Mouse (Mus musculus) embryonic facial prominence, embryonic 13.5 days (tissue): ENCODE results near the gene Sall4. TPM values are rescaled to one million over a fixed set of nuclear protein-coding genes. Genes with fewer than 3 reads are reported as not detected.

Experiments
- ATAC-seq: fragments of 200-750 bp; cut with Nextera tagmentation; 2 replicates; pipeline ENCODE4 v1.8.0; 2017; ENCODE audit warnings: low read depth; ENCODE audit not compliant: insufficient number of reproducible peaks, insufficient read depth, low FRiP score, low TSS enrichment
- H3K27ac ChIP-seq: fragments of 300-500 bp; sonication (generic); 2 replicates; pipeline ENCODE4 v1.5.1; 2015; ENCODE audit warnings: moderate library complexity, mild to moderate bottlenecking, inconsistent platforms
- H3K27me3 ChIP-seq: fragments of 300-500 bp; sonication (generic); 2 replicates; pipeline ENCODE4 v1.6.1; 2015; ENCODE audit warnings: mild to moderate bottlenecking, inconsistent platforms
- H3K36me3 ChIP-seq: fragments of 300-500 bp; sonication (generic); 2 replicates; pipeline ENCODE4 v1.6.1; 2015; ENCODE audit warnings: mild to moderate bottlenecking, inconsistent platforms
- H3K4me1 ChIP-seq: fragments of 300-500 bp; sonication (generic); 2 replicates; pipeline ENCODE4 v1.6.1; 2015; ENCODE audit warnings: inconsistent platforms
- H3K4me2 ChIP-seq: fragments of 300-500 bp; sonication (generic); 2 replicates; pipeline ENCODE4 v1.6.1; 2015; ENCODE audit warnings: moderate library complexity, mild to moderate bottlenecking, inconsistent platforms
- H3K4me3 ChIP-seq: fragments of 300-500 bp; sonication (generic); 2 replicates; pipeline ENCODE4 v1.5.1; 2015; ENCODE audit warnings: mild to moderate bottlenecking, inconsistent platforms
- H3K9ac ChIP-seq: fragments of 300-500 bp; sonication (generic); 2 replicates; pipeline ENCODE4 v1.6.1; 2015; ENCODE audit warnings: mild to moderate bottlenecking, inconsistent platforms
- H3K9me3 ChIP-seq: fragments of 300-500 bp; sonication (generic); 2 replicates; pipeline ENCODE4 v1.6.1; 2016; ENCODE audit warnings: inconsistent platforms
- WGBS: fragments of 180-500 bp; shearing (Covaris S2); methylation state at CpG from one replicate; pipeline ENCODE4 v1.1.7; 2015; ENCODE audit warnings: mixed read lengths; 5-methylcytosine and 5-hydroxymethylcytosine counted together
- polyA plus RNA-seq: library from polyadenylated mRNA; unstranded; fragments of >200 nt; fragmentation: Nextera tagmentation; extraction: Ambion mirVana; gene quantifications from 2 replicates; pipeline ENCODE4 v1.2.1, GENCODE M21; 2015

Sall4 gene
- polyA plus RNA-seq, 1 experiment from 2014 or later: 1.9 TPM

- no peak overlapping the region for H3K4me3 ChIP-seq
- H3K4me2 ChIP-seq: no peak overlapping the region
- H3K9ac ChIP-seq: no peak overlapping the region
- 87% methylated on average over 14 of the region's 14 CpGs for WGBS
- peaks cover 23% of the 10 kb centered on the region for H3K4me1 ChIP-seq
- H3K9me3 ChIP-seq: 0 out of 2 replicates have a peak, but pooled peaks cover 4% of the 10 kb centered on the region
- H3K27ac ChIP-seq: no peak overlapping the region
- no peaks in the 10 kb centered on the region for H3K27me3 ChIP-seq
- ATAC-seq: no peak
- no peaks in the 10 kb centered on the region for H3K36me3 ChIP-seq
These were observed 46.4 kb downstream of the Sall4 start for GRCm38 (mm10) chr2:168721313-168721712.

- H3K27ac ChIP-seq: no peak overlapping the region
- H3K4me1 ChIP-seq: peaks cover 18% of the 10 kb centered on the region
- ATAC-seq: no peak
- no peak overlapping the region for H3K4me3 ChIP-seq
- H3K9me3 ChIP-seq: 0 out of 2 replicates have a peak, but pooled peaks cover 4% of the 10 kb centered on the region
- H3K36me3 ChIP-seq: no peaks in the 10 kb centered on the region
- H3K4me2 ChIP-seq: no peak overlapping the region
- no peaks in the 10 kb centered on the region for H3K27me3 ChIP-seq
- WGBS: 74% methylated on average over 4 of the region's 4 CpGs
- no peak overlapping the region for H3K9ac ChIP-seq
These were observed 48.0 kb downstream of the Sall4 start for GRCm38 (mm10) chr2:168719742-168720141.

- 71% methylated on average over 10 of the region's 10 CpGs for WGBS
- Histone ChIP-seq H3K9me3 (0 out of 2 replicates have a peak, but pooled peaks cover under 1% of the 10 kb centered on the region), H3K27ac (no peak overlapping the region), H3K4me1 (peaks cover 18% of the 10 kb centered on the region), H3K9ac (no peak overlapping the region), H3K4me2 (no peak overlapping the region), H3K27me3 (no peaks in the 10 kb centered on the region), H3K36me3 (no peaks in the 10 kb centered on the region), H3K4me3 (no peak overlapping the region)
- ATAC-seq: no peak
These were observed 49.0 kb downstream of the Sall4 start for GRCm38 (mm10) chr2:168718735-168719134.

- WGBS: 65% methylated on average over 2 of the region's 2 CpGs
- Histone ChIP-seq H3K4me3 (no peak overlapping the region), H3K4me1 (peaks cover 18% of the 10 kb centered on the region), H3K27me3 (no peaks in the 10 kb centered on the region), H3K9ac (no peak overlapping the region), H3K27ac (no peak overlapping the region), H3K9me3 (no peaks in the 10 kb centered on the region), H3K36me3 (no peaks in the 10 kb centered on the region), H3K4me2 (no peak overlapping the region)
- ATAC-seq: no peak
These were observed 49.5 kb downstream of the Sall4 start for GRCm38 (mm10) chr2:168718267-168718666.

- ATAC-seq: no peak
- H3K9me3 ChIP-seq: no peaks in the 10 kb centered on the region
- H3K36me3 ChIP-seq: peaks cover 22% of the 10 kb centered on the region
- WGBS: 70% methylated on average over 20 of the region's 20 CpGs
- H3K4me2 ChIP-seq: no peak overlapping the region
- no peak overlapping the region for H3K9ac ChIP-seq
- H3K4me3 ChIP-seq: no peak overlapping the region
- H3K27me3 ChIP-seq: no peaks in the 10 kb centered on the region
- peaks cover 12% of the 10 kb centered on the region for H3K4me1 ChIP-seq
- H3K27ac ChIP-seq: no peak overlapping the region
These were observed 55.3 kb downstream of the Sall4 start for GRCm38 (mm10) chr2:168712199-168713176.

- Histone ChIP-seq H3K9me3 (no peaks in the 10 kb centered on the region), H3K27me3 (no peaks in the 10 kb centered on the region), H3K4me2 (no peak overlapping the region), H3K4me3 (no peak overlapping the region), H3K27ac (no peak overlapping the region), H3K9ac (no peak overlapping the region), H3K36me3 (peaks cover 27% of the 10 kb centered on the region), H3K4me1 (peaks cover 6% of the 10 kb centered on the region; the same call in 1 of the 2 replicates)
- 68% methylated on average over 3 of the region's 3 CpGs for WGBS
- no peak for ATAC-seq
These were observed 56.8 kb downstream of the Sall4 start for GRCm38 (mm10) chr2:168710979-168711378.

GRCm38 (mm10) chr2:168707766-168708165, 60.0 kb downstream of the Sall4 start:
- no peak overlapping the region for H3K27ac ChIP-seq
- peaks cover 55% of the 10 kb centered on the region for H3K36me3 ChIP-seq
- ATAC-seq: no peak
- H3K9me3 ChIP-seq: no peaks in the 10 kb centered on the region
- no peak overlapping the region for H3K9ac ChIP-seq
- no peak overlapping the region for H3K4me2 ChIP-seq
- peaks cover 4% of the 10 kb centered on the region; the same call in 1 of the 2 replicates for H3K4me1 ChIP-seq
- no peak overlapping the region for H3K4me3 ChIP-seq
- no peaks in the 10 kb centered on the region for H3K27me3 ChIP-seq
- WGBS: 36% methylated on average over 9 of the region's 9 CpGs

GRCm38 (mm10) chr2:168702266-168702665, 65.5 kb downstream of the Sall4 start:
- Histone ChIP-seq H3K4me3 (no peak overlapping the region), H3K27ac (no peak overlapping the region), H3K9ac (no peak overlapping the region), H3K9me3 (no peaks in the 10 kb centered on the region), H3K4me2 (no peak overlapping the region), H3K4me1 (no peaks in the 10 kb centered on the region), H3K36me3 (peaks cover 64% of the 10 kb centered on the region), H3K27me3 (no peaks in the 10 kb centered on the region)
- ATAC-seq: no peak
- 55% methylated on average over 13 of the region's 13 CpGs for WGBS

Other genes starting within 250 kb of the Sall4 start
- gene Nfatc2, start 166.3 kb downstream of the Sall4 start, polyA plus RNA-seq: 4.9 and 5.9 TPM in 2 replicates
- gene Atp9a, start 25.5 kb downstream of the Sall4 start, polyA plus RNA-seq: 22.4 and 23.0 TPM in 2 replicates
- 54.0 and 54.8 TPM in 2 replicates for gene Zfp64, start 187.6 kb upstream of the Sall4 start, polyA plus RNA-seq